Mouse (Mus musculus) heart, adult 2 months (tissue): ENCODE measurements around the gene Mrpl24. TPM values are rescaled to one million over a fixed set of nuclear protein-coding genes. Genes with fewer than 3 reads are reported as not detected.

Experiments
- DNase-seq, 2 experiments: peaks; one replicate each; pipeline ENCODE4 v3.0.0; 2021
- H3K27ac ChIP-seq: fragments of 200-600 bp; 2 replicates; pipeline ENCODE4 v1.8.1; 2022
- H3K27me3 ChIP-seq: fragments of 200-500 bp; 2 replicates; pipeline ENCODE4 v1.6.1; 2012; ENCODE audit warnings: mild to moderate bottlenecking, low read length, inconsistent platforms, mixed read lengths; ENCODE audit not compliant: control insufficient read depth, insufficient read depth
- H3K36me3 ChIP-seq: fragments of 200-500 bp; 2 replicates; pipeline ENCODE4 v1.6.1; 2012; ENCODE audit warnings: low read length, inconsistent platforms; ENCODE audit not compliant: control insufficient read depth, insufficient read depth
- H3K4me1 ChIP-seq: fragments of 200-500 bp; 2 replicates; pipeline ENCODE4 v1.6.1; 2011; ENCODE audit warnings: low read length; ENCODE audit not compliant: control insufficient read depth, insufficient read depth
- H3K4me3 ChIP-seq: fragments of 200-600 bp; 2 replicates; pipeline ENCODE4 v1.8.1; 2022
- H3K79me2 ChIP-seq: fragments of 200-500 bp; replicated peaks from 2 replicates; pipeline ENCODE4 v1.6.1; 2012; ENCODE audit warnings: mild to moderate bottlenecking, inconsistent platforms, low read length, moderate library complexity, mixed read lengths; ENCODE audit not compliant: control insufficient read depth, insufficient read depth
- H3K9ac ChIP-seq: fragments of 200-500 bp; 2 replicates; pipeline ENCODE4 v1.6.1; 2012; ENCODE audit warnings: low read depth, mild to moderate bottlenecking, control low read depth, inconsistent platforms, low read length, mixed read lengths
- CTCF ChIP-seq: fragments of 200-600 bp; IDR thresholded peaks from 2 replicates; pipeline ENCODE4 v1.8.1; 2022; ENCODE audit warnings: antibody characterized with exemption, mild to moderate bottlenecking, moderate library complexity
- EP300 ChIP-seq: fragments of 200-500 bp; IDR thresholded peaks from 2 replicates; pipeline ENCODE4 v1.6.1; 2011; ENCODE audit warnings: low read depth, low read length, control low read depth; ENCODE audit not compliant: insufficient read depth
- POLR2A ChIP-seq: fragments of 200-500 bp; IDR thresholded peaks from 2 replicates; pipeline ENCODE4 v1.6.1; 2011; ENCODE audit warnings: mild to moderate bottlenecking, low read depth, low read length, control low read depth; ENCODE audit not compliant: insufficient read depth
- WGBS: fragments of 180-500 bp; shearing (Covaris S2); methylation state at CpG from one replicate; pipeline ENCODE4 v1.1.7; 2018; 5-methylcytosine and 5-hydroxymethylcytosine counted together
- intact Hi-C: fragments of 180-260 bp; cut with DNase I; formaldehyde crosslinking; loops from one replicate; pipeline ENCODE4 v1.15.1; 2025
- long read RNA-seq: library from polyadenylated mRNA; stranded (forward); transcript quantifications from one replicate; pipeline ENCODE4 v2.0.0, GENCODE M21; 2021
- polyA plus RNA-seq: library from polyadenylated mRNA; depleted of rRNA; stranded (reverse); fragments of >200 nt; gene quantifications from 2 replicates; pipeline ENCODE4 v1.2.3, GENCODE M21; 2012; rRNA removed
- total RNA-seq, 2 experiments: library from RNA; stranded (reverse); gene quantifications; 2 replicates each; pipeline ENCODE4 v1.2.3; 2021

Mrpl24 gene
- 10 to 100 TPM; 70.4 to 71.9 TPM for total RNA-seq
- 53.3 and 88.7 TPM in 2 replicates for polyA plus RNA-seq
- long read RNA-seq, transcript Mrpl24-202 (6 exons, 1,339 nt), result major isoform, 23 of 159 reads
- long read RNA-seq, transcript Mrpl24-201 (6 exons, 1,226 nt), result minor isoform, 8 of 159 reads
- long read RNA-seq, partial matches to known transcripts, result 0 of 159 reads
- long read RNA-seq, other reads (novel, unspliced or antisense), result 126 of 159 reads

DNA sequence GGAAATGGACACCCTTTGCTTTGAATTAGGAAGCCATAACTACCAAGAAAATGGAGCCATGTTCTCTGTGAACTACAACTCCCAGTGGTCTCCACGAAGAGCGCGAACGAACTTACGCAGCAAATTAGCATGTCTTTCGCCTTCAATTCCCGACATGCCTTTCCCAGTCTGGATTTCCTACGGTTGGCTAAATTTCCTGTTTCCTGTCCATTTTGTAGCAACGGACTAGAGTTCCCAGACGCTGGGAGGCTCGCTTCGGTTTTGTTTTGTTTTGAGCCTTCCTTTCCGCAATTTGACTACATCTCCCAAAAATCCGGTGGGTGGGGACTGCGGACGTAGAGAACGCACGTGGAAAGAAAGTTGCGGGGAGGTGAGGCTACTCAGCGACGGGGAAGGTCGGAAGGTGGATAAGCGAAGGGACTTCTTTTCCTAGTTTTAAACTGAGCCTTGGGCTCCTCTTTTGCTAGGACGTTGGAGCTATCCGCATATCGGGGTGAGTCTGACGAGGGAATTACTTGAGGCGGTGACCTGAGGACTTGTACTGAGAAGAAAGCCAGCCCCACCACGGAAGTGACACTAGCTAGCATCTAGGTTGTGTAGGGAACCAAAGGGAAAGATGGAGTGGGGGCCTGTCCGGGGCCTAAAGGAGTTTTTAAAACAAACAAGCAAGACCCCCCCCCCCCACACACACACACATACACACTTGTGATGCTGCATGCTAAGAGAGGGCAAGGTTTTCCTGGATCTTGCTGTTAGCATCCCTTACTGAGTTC is at the start of gene Mrpl24:
Gene Mrpl24, plus strand, starts transcription at position 171 of the 773 bp plus-strand sequence.
- Histone ChIP-seq H3K36me3 (0 out of 2 replicates have a peak, but pooled peaks cover 2% of the 10 kb centered on the region), H3K27me3 (no peaks in the 10 kb centered on the region), H3K79me2 (no peaks in the 10 kb centered on the region), H3K4me1 (no peaks in the 10 kb centered on the region), H3K9ac (peak within 1 kb of the TSS; percentile 60), H3K27ac (peak within 1 kb of the TSS; percentile 85), H3K4me3 (peak within 1 kb of the TSS; percentile 82)
- intact Hi-C loops, result loop anchor here (2.0 kb wide), 1 partner anchor 33 kb away; no protein-coding TSS in a partner anchor
- TF ChIP-seq CTCF, result no peak; the same call in 1 of the 2 replicates
- peak; percentile 70; the same call in 1 of the 2 replicates for TF ChIP-seq EP300
- TF ChIP-seq POLR2A, result peak; percentile 89
- DNase-seq, result peak; percentile 70 to 86
- WGBS, result under 1% methylated on average over 30 of the region's 30 CpGs

DNA sequence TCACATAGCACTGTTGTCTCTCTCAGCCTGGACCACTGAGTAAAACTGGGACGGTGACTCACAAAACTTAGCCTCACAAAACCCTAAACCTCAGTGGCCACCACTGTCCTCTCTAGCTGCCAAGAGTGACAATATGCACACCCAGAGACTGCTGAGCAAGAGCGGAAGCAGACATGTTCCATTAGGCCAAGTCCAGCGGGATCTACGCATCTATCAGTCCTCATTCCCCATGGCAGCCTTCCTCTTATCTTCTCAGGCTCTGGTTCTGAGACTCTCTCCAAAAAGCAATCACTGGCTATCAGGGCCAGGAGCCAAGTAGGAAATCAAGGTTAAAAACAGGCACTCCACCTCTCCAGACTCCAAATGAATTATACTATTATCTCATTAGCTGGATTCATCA is 41.6 kb upstream of the Mrpl24 start:
- WGBS, result 42% methylated on average over 4 of the region's 4 CpGs

DNA sequence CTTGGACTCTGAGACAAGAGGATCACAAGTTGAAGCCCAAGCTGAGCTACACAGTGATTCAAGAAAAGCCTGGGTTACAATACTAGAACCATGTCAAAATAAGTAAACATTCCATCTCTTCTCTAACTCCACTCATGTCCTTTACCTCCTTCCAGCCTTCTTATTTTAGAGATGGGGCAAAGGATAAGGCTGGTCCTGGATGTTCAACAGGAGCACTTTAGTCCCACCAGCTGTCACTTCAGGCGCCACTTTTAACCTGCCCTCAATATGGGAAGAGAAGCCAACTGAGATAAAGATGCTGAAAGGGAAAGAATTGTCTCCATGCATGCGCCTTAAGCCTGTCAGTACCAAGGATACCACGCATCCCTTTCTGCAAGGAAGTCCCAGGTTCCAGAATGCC is 35.0 kb upstream of the Mrpl24 start:
- TF ChIP-seq CTCF, result no peak
- TF ChIP-seq POLR2A, result no peak
- no peak for TF ChIP-seq EP300
- Histone ChIP-seq H3K9ac (peak overlapping the region; percentile 92), H3K27me3 (no peaks in the 10 kb centered on the region), H3K27ac (peak overlapping the region; percentile 94), H3K79me2 (peaks cover 7% of the 10 kb centered on the region), H3K36me3 (peaks cover 17% of the 10 kb centered on the region), H3K4me1 (peaks cover 8% of the 10 kb centered on the region), H3K4me3 (peak overlapping the region; percentile 89)
- DNase-seq, result no peak
- WGBS, result 2% methylated on average over 3 of the region's 3 CpGs
- intact Hi-C loops, result no loop called here

More for the DNA sequence above, 41.6 kb upstream of the Mrpl24 start:
- H3K27ac ChIP-seq, result no peak overlapping the region
- TF ChIP-seq CTCF (no peak), EP300 (no peak), POLR2A (no peak)
- H3K4me1 ChIP-seq, result peaks cover 6% of the 10 kb centered on the region
- H3K9ac ChIP-seq, result no peak overlapping the region
- no peak for DNase-seq
- peaks cover 14% of the 10 kb centered on the region for H3K36me3 ChIP-seq
- peaks cover 8% of the 10 kb centered on the region for H3K79me2 ChIP-seq
- H3K4me3 ChIP-seq, result no peak overlapping the region
- intact Hi-C loops, result no loop called here
- H3K27me3 ChIP-seq, result no peaks in the 10 kb centered on the region

DNA sequence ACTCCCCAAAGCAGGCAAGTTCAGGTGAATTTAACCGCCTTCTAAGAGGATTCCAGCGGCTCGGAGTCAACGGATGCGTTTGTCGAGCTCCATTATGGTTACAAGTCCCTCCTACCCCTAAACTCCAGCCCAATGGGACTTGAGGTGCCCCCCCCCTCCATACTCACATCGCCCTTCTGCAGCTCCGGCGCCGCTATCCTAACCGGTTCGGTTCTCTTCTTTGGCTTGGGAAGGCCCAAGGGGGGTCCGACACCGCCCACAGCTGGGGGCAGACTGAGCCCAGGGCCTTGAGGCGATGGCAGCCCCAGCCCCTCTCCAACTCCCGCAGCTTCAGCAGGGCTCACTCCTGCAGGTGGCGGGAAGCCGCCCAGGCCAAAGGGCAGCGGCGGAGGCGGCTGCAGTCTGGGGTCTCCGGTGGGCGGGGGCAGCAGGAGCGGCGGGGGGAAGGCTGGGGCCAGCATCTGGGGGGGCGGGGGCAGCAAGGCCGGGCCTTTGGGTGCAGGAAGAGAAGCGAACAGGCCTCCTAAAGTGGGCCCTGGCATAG is 34.5 kb upstream of the Mrpl24 start:
- H3K27ac ChIP-seq, result peak overlapping the region; percentile 94
- DNase-seq, result peak in 1 of 2 experiments; percentile 58
- H3K36me3 ChIP-seq, result peaks cover 17% of the 10 kb centered on the region
- H3K79me2 ChIP-seq, result peaks cover 7% of the 10 kb centered on the region
- H3K27me3 ChIP-seq, result no peaks in the 10 kb centered on the region
- intact Hi-C loops, result no loop called here
- peaks cover 8% of the 10 kb centered on the region for H3K4me1 ChIP-seq
- TF ChIP-seq EP300, result no peak
- TF ChIP-seq CTCF, result no peak
- TF ChIP-seq POLR2A, result no peak
- H3K4me3 ChIP-seq, result peak overlapping the region; percentile 89
- peak overlapping the region; percentile 92 for H3K9ac ChIP-seq
- WGBS, result under 1% methylated on average over 26 of the region's 28 CpGs

DNA sequence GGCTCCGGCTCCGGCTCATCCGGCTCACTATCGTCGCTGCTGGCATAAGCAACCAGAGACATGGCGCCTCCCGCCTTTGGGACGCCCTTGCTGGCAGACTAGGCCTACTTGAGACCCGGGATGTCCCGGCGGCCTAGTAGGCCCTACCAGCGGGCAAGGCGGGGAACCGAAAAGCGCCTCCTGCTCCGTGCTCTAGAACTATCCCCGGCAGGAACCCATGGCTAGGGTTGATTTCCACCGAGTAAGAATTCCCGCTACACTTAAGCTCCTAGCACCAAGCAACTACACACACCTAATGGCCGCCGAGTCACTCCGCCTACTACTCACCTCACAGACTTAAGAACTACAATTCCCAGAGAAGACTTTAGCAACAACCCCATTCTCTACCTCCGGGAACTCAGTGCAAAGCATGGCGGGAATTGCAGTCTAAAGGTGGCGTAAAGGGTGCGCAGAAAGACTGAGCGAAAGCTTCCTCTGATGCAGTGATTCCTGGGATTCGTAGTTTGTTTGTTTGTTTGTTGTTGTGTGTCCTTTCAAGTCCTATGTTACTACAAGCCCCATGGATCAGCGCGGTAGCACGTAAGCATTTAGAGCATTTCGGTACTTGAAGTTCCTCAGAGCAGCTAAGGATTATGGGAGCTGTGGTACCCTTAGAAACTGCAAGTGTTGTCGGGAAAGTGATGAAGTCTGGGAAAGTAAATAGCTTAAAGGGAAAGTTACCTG is 33.9 kb upstream of the Mrpl24 start, which contains the start of gene Prcc:
Gene Prcc, minus strand, starts transcription at position 328 of the 723 bp plus-strand sequence.
- peak; percentile 78 for TF ChIP-seq POLR2A
- TF ChIP-seq EP300, result no peak
- Histone ChIP-seq H3K79me2 (peaks cover 7% of the 10 kb centered on the region), H3K27me3 (no peaks in the 10 kb centered on the region), H3K9ac (peak within 1 kb of the TSS; percentile 92), H3K4me1 (peaks cover 8% of the 10 kb centered on the region), H3K36me3 (peaks cover 17% of the 10 kb centered on the region), H3K4me3 (peak within 1 kb of the TSS; percentile 89), H3K27ac (peak within 1 kb of the TSS; percentile 94)
- WGBS, result under 1% methylated on average over 33 of the region's 33 CpGs
- intact Hi-C loops, result loop anchor here (1.0 to 2.0 kb wide), 2 partner anchors 33 to 45 kb away; partner anchors contain the start of genes Isg20l2, Mrpl24 and Rrnad1
- peak; percentile 84 to 96 for DNase-seq
